Mouse (Mus musculus) heart, adult 18-20 months (tissue): Measurements from ENCODE around the gene Evx1. TPM values are rescaled to one million over a fixed set of nuclear protein-coding genes. Genes with fewer than 3 reads are reported as not detected.
"Not testable (repeated sequence)": the region's sequence is repeated elsewhere in the genome, so short reads cannot be mapped to it uniquely, and the experiment has no call there.

ENCODE experiments used
- DNase-seq, 2 experiments: peaks; one replicate each; pipeline ENCODE4 v3.0.0; 2021 to 2022; ENCODE audit warnings: mixed read lengths in 1 of 2
- total RNA-seq, 2 experiments: library from RNA; stranded (reverse); gene quantifications; 2 replicates each; pipeline ENCODE4 v1.2.3; 2021

Gene Evx1
- total RNA-seq, 2 experiments from 2014 or later: not detected

GRCm38 (mm10) chr6:52321826-52322315 is 8.6 kb downstream of the Evx1 start:
- DNase-seq: no peak

- DNase-seq: no peak
Observed at GRCm38 (mm10) chr6:52322721-52323215, 9.5 kb downstream of the Evx1 start.

- DNase-seq: no peak
Observed at GRCm38 (mm10) chr6:52323292-52323691, 10.0 kb downstream of the Evx1 start.

- DNase-seq: no peak
Observed at GRCm38 (mm10) chr6:52324061-52324460, 10.8 kb downstream of the Evx1 start.

- DNase-seq: not testable (repeated sequence)
Observed at GRCm38 (mm10) chr6:52346816-52347215, 33.5 kb downstream of the Evx1 start.

GRCm38 (mm10) chr6:52366021-52366420 is 52.7 kb downstream of the Evx1 start:
- DNase-seq: no peak

GRCm38 (mm10) chr6:52366533-52366932 is 53.2 kb downstream of the Evx1 start:
- DNase-seq: no peak

GRCm38 (mm10) chr6:52367067-52367466 is 53.8 kb downstream of the Evx1 start:
- DNase-seq: no peak

Other genes with a start within 250 kb of the Evx1 start
- gene Hoxa1, start 155.2 kb upstream of the Evx1 start, total RNA-seq: under 1 TPM; 0.12 to 0.23 TPM
- gene Hoxa2, start 148.7 kb upstream of the Evx1 start, total RNA-seq: under 1 TPM; 0.15 TPM
- not detected for gene 5730596B20Rik, start 136.0 kb upstream of the Evx1 start, total RNA-seq
- under 1 TPM in 1 of 2 experiments, not detected in 1; 0.41 TPM for gene Hoxa4, start 121.7 kb upstream of the Evx1 start, total RNA-seq
- under 1 TPM; 0.40 to 0.59 TPM for gene Hoxa5, start 108.9 kb upstream of the Evx1 start, total RNA-seq
- gene Hoxa6, start 104.8 kb upstream of the Evx1 start, total RNA-seq: not detected
- gene Hoxa3, start 100.2 kb upstream of the Evx1 start, total RNA-seq: 1 to 10 TPM in 1 of 2 experiments, under 1 TPM in 1; 0.32 to 1.9 TPM
- gene Gm28308, start 100.2 kb upstream of the Evx1 start, total RNA-seq: not detected
- under 1 TPM in 1 of 2 experiments, not detected in 1; 0.59 TPM for gene Hoxa7, start 91.6 kb upstream of the Evx1 start, total RNA-seq
- not detected for gene Hoxa9, start 82.4 kb upstream of the Evx1 start, total RNA-seq
- gene Hoxa10, start 72.6 kb upstream of the Evx1 start, total RNA-seq: not detected
- not detected for gene Hoxa11, start 67.7 kb upstream of the Evx1 start, total RNA-seq
- gene Hoxa13, start 52.6 kb upstream of the Evx1 start, total RNA-seq: not detected